Mouse (Mus musculus) MEL (cell line): ENCODE results near the gene Tcte3.
"Not testable (repeated sequence)": the region's sequence is repeated elsewhere in the genome, so short reads cannot be mapped to it uniquely, and the experiment has no call there.

Experiments used
- CTCF ChIP-seq, 3 experiments: IDR thresholded peaks in 2 of 3; conservative IDR thresholded peaks in 1 of 3; 2 replicates each; pipeline ENCODE4 v1.5.1; 2011 to 2012; ENCODE audit warnings: low read length in 3 of 3, low read depth in 2 of 3, mild to moderate bottlenecking in 2 of 3, improper control_type of control experiment in 1 of 3, inconsistent platforms in 1 of 3, mixed read lengths in 1 of 3, moderate library complexity in 1 of 3; ENCODE audit not compliant: control insufficient read depth in 1 of 3, insufficient read depth in 1 of 3, poor library complexity in 1 of 3, severe bottlenecking in 1 of 3
- EP300 ChIP-seq, 2 experiments: IDR thresholded peaks; 2 replicates each; pipeline ENCODE4 v1.6.1; 2011; ENCODE audit warnings: improper control_type of control experiment in 2 of 2, low read length in 2 of 2, low read depth in 1 of 2, mild to moderate bottlenecking in 1 of 2
- GATA1 ChIP-seq: IDR thresholded peaks from 2 replicates; pipeline ENCODE4 v1.6.1; 2011; ENCODE audit warnings: low read depth, low read length, improper control_type of control experiment
- MYB ChIP-seq: IDR thresholded peaks from 2 replicates; pipeline ENCODE4 v1.6.1; 2011; ENCODE audit warnings: mild to moderate bottlenecking, low read depth, low read length, improper control_type of control experiment
- POLR2A ChIP-seq, 2 experiments: IDR thresholded peaks; 2 replicates each; pipeline ENCODE4 v1.6.1; 2011 to 2012; ENCODE audit warnings: low read length in 2 of 2, mild to moderate bottlenecking in 2 of 2, control low read depth in 1 of 2, improper control_type of control experiment in 1 of 2, low read depth in 1 of 2, moderate library complexity in 1 of 2; ENCODE audit not compliant: control insufficient read depth in 1 of 2, insufficient read depth in 1 of 2, poor library complexity in 1 of 2
- POLR2AphosphoS5 ChIP-seq: IDR thresholded peaks from 2 replicates; pipeline ENCODE4 v1.6.1; 2012; ENCODE audit warnings: low read depth, borderline replicate concordance, mild to moderate bottlenecking, inconsistent platforms, low read length, moderate library complexity, mixed read lengths
- SIN3A ChIP-seq: IDR thresholded peaks from 2 replicates; pipeline ENCODE4 v1.6.1; 2012; ENCODE audit warnings: low read length, improper control_type of control experiment, inconsistent platforms
- TAL1 ChIP-seq: IDR thresholded peaks from 2 replicates; pipeline ENCODE4 v1.6.1; 2012; ENCODE audit warnings: mild to moderate bottlenecking, inconsistent platforms, low read length, moderate library complexity, mixed read lengths
- USF1 ChIP-seq: IDR thresholded peaks from 2 replicates; pipeline ENCODE4 v1.6.1; 2014; ENCODE audit warnings: low read depth, mild to moderate bottlenecking, inconsistent platforms, low read length, improper control_type of control experiment, moderate library complexity

- TF ChIP-seq USF1; GATA1; EP300 (IDR thresholded peaks at IDR 0.05; ENCODE audit: low read depth in 1 of 2, low read length in 2 of 2); POLR2AphosphoS5; CTCF (IDR thresholded peaks at IDR 0.05 in 2 of 3, conservative IDR thresholded peaks at IDR 0.05 in 1 of 3; ENCODE audit: control insufficient read depth in 1 of 3, insufficient read depth in 1 of 3, low read depth in 2 of 3, low read length in 3 of 3, poor library complexity in 1 of 3, severe bottlenecking in 1 of 3); TAL1; POLR2A (IDR thresholded peaks at IDR 0.05; ENCODE audit: control insufficient read depth in 1 of 2, insufficient read depth in 1 of 2, low read depth in 1 of 2, low read length in 2 of 2, poor library complexity in 1 of 2); SIN3A; MYB: not testable (repeated sequence)
Observed at GRCm38 (mm10) chr17:15053829-15054200, 12.5 kb upstream of the Tcte3 start.
